8 mouse cellular contexts compared by ENCODE assay signal in the genomic region with DNA sequence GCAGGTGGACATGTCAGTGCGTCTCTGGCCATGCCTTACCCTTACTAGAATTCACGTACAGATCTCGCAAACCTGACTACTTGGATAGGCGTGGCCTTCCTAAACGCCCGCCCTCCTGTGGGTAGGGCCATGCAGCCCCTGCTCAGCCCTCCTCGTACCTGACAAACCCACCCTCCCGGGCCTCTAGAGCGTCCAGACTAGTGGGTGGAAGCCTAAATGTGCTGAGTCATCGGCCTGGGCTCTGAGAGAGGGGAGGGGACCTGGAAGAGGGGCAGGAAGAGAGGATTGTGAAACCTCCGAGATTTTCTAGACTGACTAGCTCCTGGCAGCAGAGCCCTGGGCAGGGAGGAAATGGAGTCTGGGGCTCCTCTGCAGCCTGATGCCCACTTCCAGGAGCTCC. TPM values are rescaled to one million over a fixed set of nuclear protein-coding genes. Genes with fewer than 3 reads are reported as not detected.
DNase-seq lines count a peak whose midpoint lies in the region; ATAC-seq and TF ChIP-seq lines count a peak whose summit lies in the region.

No protein-coding gene starts in this region.

- peaks cover 31% of the 10 kb centered on the region for H3K36me3 ChIP-seq in heart, embryonic 10.5 days
- H3K36me3 ChIP-seq in kidney, embryonic 15.5 days = peaks cover 43% of the 10 kb centered on the region
- H3K36me3 ChIP-seq in lung, postnatal 0 days (ENCODE audit: insufficient read depth, low read length) = no peaks in the 10 kb centered on the region; the same call in 1 of the 2 replicates

- H3K27me3 ChIP-seq in heart, embryonic 10.5 days (ENCODE audit: insufficient read depth, poor library complexity, severe bottlenecking) = no peaks in the 10 kb centered on the region
- no peaks in the 10 kb centered on the region for H3K27me3 ChIP-seq in kidney, embryonic 15.5 days
- H3K27me3 ChIP-seq in lung, postnatal 0 days (replicated peaks; ENCODE audit: insufficient read depth, low read length) = no peaks in the 10 kb centered on the region

- no peak for TF ChIP-seq EP300 in lung, postnatal 0 days (IDR thresholded peaks at IDR 0.05)

- no peaks in the 10 kb centered on the region for H3K9me3 ChIP-seq in heart, embryonic 10.5 days
- H3K9me3 ChIP-seq in kidney, embryonic 15.5 days (replicated peaks) = no peaks in the 10 kb centered on the region
- H3K9me3 ChIP-seq in lung, postnatal 0 days (ENCODE audit: low read length) = no peaks in the 10 kb centered on the region

- WGBS in heart, embryonic 10.5 days = 13% methylated on average over 11 of the region's 11 CpGs
- WGBS in kidney, embryonic 15.5 days = 18% methylated on average over 11 of the region's 11 CpGs
- 8% methylated on average over 11 of the region's 11 CpGs for WGBS in lung, postnatal 0 days

- H3K4me3 ChIP-seq in heart, embryonic 10.5 days = peak overlapping the region; percentile 74
- peak overlapping the region; percentile 70 for H3K4me3 ChIP-seq in kidney, embryonic 15.5 days (replicated peaks)
- H3K4me3 ChIP-seq in lung, postnatal 0 days (ENCODE audit: low read depth, low read length) = peak overlapping the region; percentile 23

- ATAC-seq in kidney, embryonic 15.5 days (replicated peaks; ENCODE audit: low FRiP score) = peak; percentile 64
- peak; percentile 71 for ATAC-seq in lung, postnatal 0 days

- TF ChIP-seq CTCF in lung, postnatal 0 days (IDR thresholded peaks at IDR 0.05) = no peak

- peak; percentile 40 to 47 for DNase-seq in right cerebral cortex, postnatal 10 days (ENCODE audit: low spot score in 2 of 2)
- no peak for DNase-seq in right cerebral cortex, postnatal 4 days
- DNase-seq in embryo, embryonic 10 days (ENCODE audit: low spot score) = peak; percentile 53
- peak; percentile 89 for DNase-seq in heart, embryonic 10.5 days (ENCODE audit: low spot score)
- peak; percentile 90 for DNase-seq in lung, postnatal 0 days (ENCODE audit: low spot score)
- peak; percentile 36 for DNase-seq in skeletal muscle tissue, adult 2 months (ENCODE audit: low read depth, low spot score)
- no peak for DNase-seq in spleen, adult 12 weeks (ENCODE audit: low spot score)

- H3K4me1 ChIP-seq in heart, embryonic 10.5 days = peaks cover 11% of the 10 kb centered on the region; the same call in 1 of the 2 replicates
- peaks cover 23% of the 10 kb centered on the region for H3K4me1 ChIP-seq in kidney, embryonic 15.5 days
- no peaks in the 10 kb centered on the region for H3K4me1 ChIP-seq in lung, postnatal 0 days (ENCODE audit: insufficient read depth, low read depth, low read length)

- H3K4me2 ChIP-seq in kidney, embryonic 15.5 days = peak overlapping the region; percentile 65
- H3K4me2 ChIP-seq in lung, postnatal 0 days (replicated peaks; ENCODE audit: low read depth, low read length) = peak overlapping the region; percentile 59

- H3K9ac ChIP-seq in kidney, embryonic 15.5 days = no peak overlapping the region
- 0 out of 2 replicates have a peak overlapping the region, but pooled peaks have one; percentile 32 for H3K9ac ChIP-seq in lung, postnatal 0 days (replicated peaks; ENCODE audit: low read depth)

- H3K27ac ChIP-seq in heart, embryonic 10.5 days = peak overlapping the region; percentile 36; the same call in 1 of the 2 replicates
- peak overlapping the region; percentile 73 for H3K27ac ChIP-seq in kidney, embryonic 15.5 days
- H3K27ac ChIP-seq in lung, postnatal 0 days (ENCODE audit: low read length) = peak overlapping the region; percentile 62

RNA-seq across cellular contexts. Expression of gene Tfe3, which starts 3.4 kb away (rescaled TPM):
- polyA plus RNA-seq in heart, embryonic 10.5 days (2016; fragmentation: Nextera tagmentation; extraction: Ambion mirVana) = 22.7 and 23.2 TPM in 2 replicates
- polyA plus RNA-seq in kidney, embryonic 15.5 days (2015; fragmentation: Nextera tagmentation; extraction: Ambion mirVana) = 26.3 and 30.9 TPM in 2 replicates
- polyA plus RNA-seq in lung, postnatal 0 days (2015; fragmentation: Nextera tagmentation; extraction: Ambion mirVana) = 22.0 and 27.6 TPM in 2 replicates

RNA-seq across cellular contexts. Expression of gene Ccdc120, which starts 15.1 kb away (rescaled TPM):
- 8.6 and 11.7 TPM in 2 replicates for polyA plus RNA-seq in heart, embryonic 10.5 days (2016; fragmentation: Nextera tagmentation; extraction: Ambion mirVana)
- 19.6 and 20.2 TPM in 2 replicates for polyA plus RNA-seq in kidney, embryonic 15.5 days (2015; fragmentation: Nextera tagmentation; extraction: Ambion mirVana)
- polyA plus RNA-seq in lung, postnatal 0 days (2015; fragmentation: Nextera tagmentation; extraction: Ambion mirVana) = 26.4 and 28.2 TPM in 2 replicates

RNA-seq across cellular contexts. Expression of gene Gripap1, which starts 23.8 kb away (rescaled TPM):
- 35.4 and 37.6 TPM in 2 replicates for polyA plus RNA-seq in heart, embryonic 10.5 days (2016; fragmentation: Nextera tagmentation; extraction: Ambion mirVana)
- 44.1 and 51.8 TPM in 2 replicates for polyA plus RNA-seq in kidney, embryonic 15.5 days (2015; fragmentation: Nextera tagmentation; extraction: Ambion mirVana)
- 22.1 and 25.6 TPM in 2 replicates for polyA plus RNA-seq in lung, postnatal 0 days (2015; fragmentation: Nextera tagmentation; extraction: Ambion mirVana)

RNA-seq across cellular contexts. Expression of gene Praf2, which starts 37.5 kb away (rescaled TPM):
- 47.7 and 61.2 TPM in 2 replicates for polyA plus RNA-seq in heart, embryonic 10.5 days (2016; fragmentation: Nextera tagmentation; extraction: Ambion mirVana)
- polyA plus RNA-seq in kidney, embryonic 15.5 days (2015; fragmentation: Nextera tagmentation; extraction: Ambion mirVana) = 64.4 and 68.9 TPM in 2 replicates
- polyA plus RNA-seq in lung, postnatal 0 days (2015; fragmentation: Nextera tagmentation; extraction: Ambion mirVana) = 18.3 and 18.8 TPM in 2 replicates

RNA-seq across cellular contexts. Expression of gene Gm45208, which starts 43.7 kb away (rescaled TPM):
- polyA plus RNA-seq in heart, embryonic 10.5 days (2016; fragmentation: Nextera tagmentation; extraction: Ambion mirVana) = 0.39 TPM in 1 of 2 replicates, not detected in the other
- polyA plus RNA-seq in kidney, embryonic 15.5 days (2015; fragmentation: Nextera tagmentation; extraction: Ambion mirVana) = 0.96 TPM in 1 of 2 replicates, not detected in the other
- 0.64 and 2.7 TPM in 2 replicates for polyA plus RNA-seq in lung, postnatal 0 days (2015; fragmentation: Nextera tagmentation; extraction: Ambion mirVana)

Comparison
In these comparisons a context has a peak if more than half of its experiments do, and no peak if none do; other contexts are left out.
1. DNase-seq: peak in right cerebral cortex, postnatal 10 days (2 of 2), embryo, embryonic 10 days (single experiment), heart, embryonic 10.5 days (single experiment), lung, postnatal 0 days (single experiment) and skeletal muscle tissue, adult 2 months (single experiment); none in right cerebral cortex, postnatal 4 days (single experiment) and spleen, adult 12 weeks (single experiment).
2. H3K4me3 ChIP-seq: peak in every context shown above with its lines; median percentile 74 in heart, embryonic 10.5 days; 70 in kidney, embryonic 15.5 days; 23 in lung, postnatal 0 days.
3. Peak in every context shown above with its lines, with median percentiles within 50 percentile points of each other: H3K27ac ChIP-seq.